Mouse (Mus musculus) kidney, embryonic 14.5 days (tissue): ENCODE results near the gene Gm3002. TPM values are rescaled to one million over a fixed set of nuclear protein-coding genes. Genes with fewer than 3 reads are reported as not detected.
"Not testable (repeated sequence)": the region's sequence is repeated elsewhere in the genome, so short reads cannot be mapped to it uniquely, and the experiment has no call there.

Experiments
- ATAC-seq: fragments of 200-750 bp; cut with Nextera tagmentation; 2 replicates; pipeline ENCODE4 v1.8.0; 2017; ENCODE audit warnings: moderate number of reproducible peaks, mild to moderate bottlenecking, moderate TSS enrichment, moderate library complexity; ENCODE audit not compliant: low FRiP score, low TSS enrichment
- H3K27ac ChIP-seq: fragments of 300-500 bp; sonication (generic); 2 replicates; pipeline ENCODE4 v1.5.1; 2014; ENCODE audit warnings: low read depth, mild to moderate bottlenecking, low read length, moderate library complexity, mixed read lengths
- H3K27me3 ChIP-seq: fragments of 300-500 bp; sonication (generic); 2 replicates; pipeline ENCODE4 v1.6.1; 2014; ENCODE audit warnings: mild to moderate bottlenecking, low read length; ENCODE audit not compliant: control insufficient read depth, insufficient read depth
- H3K36me3 ChIP-seq: fragments of 300-500 bp; sonication (generic); 2 replicates; pipeline ENCODE4 v1.6.1; 2014; ENCODE audit warnings: low read length, mixed read lengths; ENCODE audit not compliant: control insufficient read depth, insufficient read depth
- H3K4me1 ChIP-seq: fragments of 300-500 bp; sonication (generic); 2 replicates; pipeline ENCODE4 v1.6.1; 2014; ENCODE audit warnings: low read length, mixed read lengths; ENCODE audit not compliant: control insufficient read depth, insufficient read depth
- H3K4me2 ChIP-seq: fragments of 300-500 bp; sonication (generic); replicated peaks from 2 replicates; pipeline ENCODE4 v1.6.1; 2014; ENCODE audit warnings: low read depth, mild to moderate bottlenecking, low read length
- H3K4me3 ChIP-seq: fragments of 300-500 bp; sonication (generic); 2 replicates; pipeline ENCODE4 v1.5.1; 2014; ENCODE audit warnings: mild to moderate bottlenecking, low read length
- H3K9ac ChIP-seq: fragments of 300-500 bp; sonication (generic); 2 replicates; pipeline ENCODE4 v1.6.1; 2014; ENCODE audit warnings: low read depth, mild to moderate bottlenecking, low read length, moderate library complexity
- H3K9me3 ChIP-seq: fragments of 300-500 bp; sonication (generic); 2 replicates; pipeline ENCODE4 v1.6.1; 2016; ENCODE audit warnings: low read length; ENCODE audit not compliant: control insufficient read depth
- WGBS: fragments of 180-500 bp; shearing (Covaris S2); extraction: QIAGEN DNeasy Blood & Tissue Kit; methylation state at CpG from one replicate; pipeline ENCODE4 v1.1.7; 2014; 5-methylcytosine and 5-hydroxymethylcytosine counted together
- polyA plus RNA-seq: library from polyadenylated mRNA; unstranded; fragments of >200 nt; fragmentation: Nextera tagmentation; extraction: Ambion mirVana; gene quantifications from 2 replicates; pipeline ENCODE4 v1.2.1, GENCODE M21; 2014

The Gm3002 gene
- polyA plus RNA-seq = 0.11 TPM in 1 of 2 replicates, not detected in the other

DNA sequence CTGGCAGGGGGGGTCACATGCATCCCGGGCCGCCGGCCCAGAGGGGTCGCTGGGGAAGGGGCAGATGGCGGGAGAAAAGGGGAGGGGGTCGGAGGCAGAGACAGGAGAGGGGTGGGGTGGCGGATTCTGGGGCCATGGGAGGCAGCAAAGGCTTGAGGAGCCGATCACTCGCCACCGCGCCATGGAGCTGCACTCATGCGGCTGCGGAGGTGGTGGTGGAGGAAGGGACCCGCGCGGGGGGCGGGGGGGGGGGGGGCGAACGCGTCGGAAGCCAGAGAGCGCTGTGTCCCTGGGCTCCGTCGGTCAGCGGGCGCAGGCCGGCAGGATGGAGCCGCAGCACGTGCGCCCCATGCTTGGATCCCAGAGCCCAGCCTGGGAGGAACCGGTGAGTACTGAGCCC lies at the start of gene Gm3002:
TSS of gene Gm3002 (plus strand) at position 301 of the 400 bp plus-strand sequence.
- no CpG with 5 or more reads among the region's 31 CpGs for WGBS

DNA sequence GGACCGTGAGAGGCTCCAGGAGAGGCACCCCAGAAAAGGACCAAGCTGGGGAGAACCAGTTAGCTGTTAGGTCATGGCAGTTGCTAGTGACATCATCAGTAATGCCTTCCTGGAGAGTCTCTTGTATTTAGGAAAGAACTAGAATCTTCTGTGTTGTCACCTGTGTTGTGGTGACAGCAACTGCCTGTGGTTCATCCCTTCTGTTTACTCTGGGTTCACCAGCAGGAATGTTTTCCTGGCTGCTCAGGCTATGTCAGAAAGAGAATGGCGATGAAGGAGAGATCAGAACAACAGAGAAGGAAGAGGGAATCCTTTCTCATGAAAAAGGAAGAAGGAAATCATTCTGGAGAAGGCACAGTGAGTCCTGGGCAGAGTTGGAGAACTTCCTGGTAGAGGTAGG lies 36.1 kb downstream of the Gm3002 start, which contains the start of gene Gm3033:
TSS of gene Gm3033 (plus strand) at position 301 of the 400 bp plus-strand sequence.
- H3K36me3 ChIP-seq, ATAC-seq, H3K9ac ChIP-seq, H3K4me3 ChIP-seq, H3K4me2 ChIP-seq, H3K4me1 ChIP-seq, H3K9me3 ChIP-seq, H3K27me3 ChIP-seq, H3K27ac ChIP-seq: not testable (repeated sequence)
- no CpG with 5 or more reads among the region's 2 CpGs for WGBS

More for the DNA sequence above, at the start of gene Gm3002:
- H3K4me1 ChIP-seq, H3K36me3 ChIP-seq, H3K27ac ChIP-seq, H3K9me3 ChIP-seq, H3K27me3 ChIP-seq, ATAC-seq, H3K9ac ChIP-seq, H3K4me2 ChIP-seq, H3K4me3 ChIP-seq: not testable (repeated sequence)

DNA sequence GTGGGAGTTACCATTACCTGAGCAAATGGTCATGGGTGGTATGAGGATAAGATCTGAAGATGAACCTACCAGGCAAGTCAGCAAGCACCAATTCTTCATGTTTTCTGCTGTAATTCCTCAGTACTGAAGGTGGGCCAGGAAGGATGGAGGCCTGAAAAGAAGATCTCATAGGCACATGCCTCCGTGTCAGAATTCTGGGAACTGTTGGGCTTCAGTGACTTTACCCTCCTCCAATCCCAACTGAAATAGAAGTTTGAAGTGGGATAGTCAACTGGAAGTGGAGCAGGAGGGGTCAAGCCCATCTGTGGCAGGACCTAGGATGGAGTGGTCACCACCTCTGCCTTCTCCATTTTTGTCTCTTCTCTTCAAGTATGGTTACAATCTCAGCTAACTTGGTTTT lies 74.0 kb downstream of the Gm3002 start, which contains the start of gene Gm2916:
TSS of gene Gm2916 (plus strand) at position 301 of the 400 bp plus-strand sequence.
- H3K27me3 ChIP-seq, H3K27ac ChIP-seq, H3K4me1 ChIP-seq, ATAC-seq, H3K9me3 ChIP-seq, H3K9ac ChIP-seq, H3K36me3 ChIP-seq, H3K4me2 ChIP-seq, H3K4me3 ChIP-seq: not testable (repeated sequence)
- WGBS = no CpG with 5 or more reads among the region's 1 CpGs

DNA sequence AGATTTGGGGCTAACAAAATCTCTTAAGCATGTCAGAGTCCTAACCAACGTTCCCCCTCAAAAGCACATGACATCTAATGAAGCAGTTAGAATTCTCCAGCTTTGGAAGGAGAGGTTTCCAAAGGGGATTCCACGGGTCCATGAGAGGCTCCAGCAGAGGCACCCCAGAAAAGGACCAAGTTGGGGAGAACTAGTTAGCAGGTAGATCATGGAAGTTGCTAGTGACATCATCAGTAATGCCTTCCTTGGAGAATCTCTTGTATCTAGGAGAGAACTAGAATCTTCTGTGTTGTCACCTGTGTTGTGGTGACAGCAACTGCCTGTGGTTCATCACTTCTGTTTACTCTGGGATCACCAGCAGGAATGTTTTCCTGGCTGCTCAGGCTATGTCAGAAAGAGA lies 121.6 kb downstream of the Gm3002 start, which contains the start of gene Gm3029:
TSS of gene Gm3029 (plus strand) at position 301 of the 400 bp plus-strand sequence.
- H3K27ac ChIP-seq, H3K36me3 ChIP-seq, H3K4me2 ChIP-seq, H3K27me3 ChIP-seq, H3K9ac ChIP-seq, H3K9me3 ChIP-seq, H3K4me3 ChIP-seq, ATAC-seq, H3K4me1 ChIP-seq: not testable (repeated sequence)
- no CpG with 5 or more reads among the region's 2 CpGs for WGBS

DNA sequence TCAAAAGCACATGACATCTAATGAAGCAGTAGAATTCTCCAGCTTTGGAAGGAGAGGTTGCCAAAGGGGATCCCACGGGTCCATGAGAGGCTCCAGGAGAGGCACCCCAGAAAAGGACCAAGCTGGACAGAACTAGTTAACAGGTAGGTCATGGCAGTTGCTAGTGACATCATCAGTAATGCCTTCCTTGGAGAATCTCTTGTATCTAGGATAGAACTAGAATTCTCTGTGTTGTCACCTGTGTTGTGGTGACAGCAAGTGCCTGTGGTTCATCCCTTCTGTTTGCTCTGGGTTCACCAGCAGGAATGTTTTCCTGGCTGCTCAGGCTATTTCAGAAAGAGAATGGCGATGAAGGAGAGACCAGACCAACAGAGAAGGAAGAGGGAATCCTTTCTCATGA lies 153.4 kb downstream of the Gm3002 start, which contains the start of gene Gm3095:
TSS of gene Gm3095 (plus strand) at position 301 of the 400 bp plus-strand sequence.
- not testable (repeated sequence) for ATAC-seq, H3K9me3 ChIP-seq, H3K4me2 ChIP-seq, H3K9ac ChIP-seq, H3K4me1 ChIP-seq, H3K27ac ChIP-seq, H3K4me3 ChIP-seq, H3K36me3 ChIP-seq, H3K27me3 ChIP-seq
- no CpG with 5 or more reads among the region's 2 CpGs for WGBS

DNA sequence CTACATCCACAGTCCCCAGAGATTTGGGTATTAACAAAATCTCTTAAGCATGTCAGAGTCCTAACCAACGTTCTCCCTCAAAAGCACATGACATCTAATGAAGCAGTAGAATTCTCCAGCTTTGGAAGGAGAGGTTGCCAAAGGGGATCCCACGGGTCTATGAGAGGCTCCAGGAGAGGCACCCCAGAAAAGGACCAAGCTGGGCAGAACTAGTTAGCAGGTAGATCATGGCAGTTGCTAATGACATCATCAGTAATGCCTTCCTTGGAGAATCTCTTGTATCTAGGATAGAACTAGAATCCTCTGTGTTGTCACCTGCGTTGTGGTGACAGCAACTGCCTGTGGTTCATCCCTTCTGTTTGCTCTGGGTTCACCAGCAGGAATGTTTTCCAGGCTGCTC lies 188.2 kb downstream of the Gm3002 start, which contains the start of gene Gm3099:
TSS of gene Gm3099 (plus strand) at position 301 of the 400 bp plus-strand sequence.
- 100% methylated on average over 1 of the region's 3 CpGs for WGBS
- not testable (repeated sequence) for H3K4me3 ChIP-seq, ATAC-seq, H3K36me3 ChIP-seq, H3K4me2 ChIP-seq, H3K27ac ChIP-seq, H3K27me3 ChIP-seq, H3K9me3 ChIP-seq, H3K4me1 ChIP-seq, H3K9ac ChIP-seq

Other genes starting within 250 kb of the Gm3002 start
- not detected in 2 replicates for gene Gm3012, start 175.6 kb upstream of the Gm3002 start, polyA plus RNA-seq
- 0.70 and 0.84 TPM in 2 replicates for gene Gm3020, start 158.0 kb upstream of the Gm3002 start, polyA plus RNA-seq
- gene Gm3043, start 121.3 kb upstream of the Gm3002 start, polyA plus RNA-seq = not detected in 2 replicates
- gene Gm3033, start 36.2 kb downstream of the Gm3002 start, polyA plus RNA-seq = not detected in 2 replicates
- gene Gm2916, start 74.1 kb downstream of the Gm3002 start, polyA plus RNA-seq = 0.53 TPM in 1 of 2 replicates, not detected in the other
- not detected in 2 replicates for gene Gm3029, start 121.7 kb downstream of the Gm3002 start, polyA plus RNA-seq
- gene Gm3095, start 153.5 kb downstream of the Gm3002 start, polyA plus RNA-seq = 0.14 TPM in 1 of 2 replicates, not detected in the other
- not detected in 2 replicates for gene Gm3099, start 188.3 kb downstream of the Gm3002 start, polyA plus RNA-seq
- 0.30 TPM in 1 of 2 replicates, not detected in the other for gene Gm5796, start 213.9 kb downstream of the Gm3002 start, polyA plus RNA-seq